Comparison of ENCODE assay signal across 9 mouse cellular contexts in the genomic region with DNA sequence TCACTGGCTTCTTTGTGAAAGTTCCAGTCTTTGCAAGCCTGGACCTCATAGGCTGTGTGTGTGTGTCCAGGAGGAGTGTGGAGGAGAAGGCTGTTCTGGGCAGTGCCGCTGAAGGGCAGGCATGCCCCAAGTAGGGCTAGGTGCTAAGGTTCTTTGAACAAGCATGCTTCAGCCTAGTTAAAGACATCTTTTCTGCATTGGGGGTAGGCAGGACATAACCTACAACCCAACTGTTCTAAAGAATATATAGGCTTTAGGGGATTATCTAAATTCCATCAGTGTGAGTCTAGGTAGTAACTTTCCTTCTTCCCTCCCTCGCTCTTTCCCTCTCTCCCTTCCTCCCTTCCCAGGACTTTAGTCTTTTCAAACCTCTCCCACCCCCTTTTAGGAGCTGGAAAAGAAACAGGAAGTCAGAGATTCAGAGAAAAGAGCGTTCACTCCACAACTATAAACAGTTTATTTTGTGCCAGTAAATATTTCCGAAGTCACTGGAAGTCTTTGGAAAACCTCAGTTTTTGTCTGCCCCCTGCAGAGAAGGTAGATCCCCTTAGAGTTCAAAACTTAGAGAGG. TPM values are rescaled to one million over a fixed set of nuclear protein-coding genes. Genes with fewer than 3 reads are reported as not detected.
DNase-seq lines count a peak whose midpoint lies in the region; ATAC-seq lines count a peak whose summit lies in the region.
"Had no signal": no experiment of that assay in that cellular context is flagged by ENCODE, and none has a peak within 500 bp of the region (broad histone marks: within the 10 kb centered on the region; RNA-seq: fewer than 3 reads in every experiment).

No protein-coding gene starts in this region.

- no peaks in the 10 kb centered on the region for H3K9me3 ChIP-seq in heart, embryonic 11.5 days (replicated peaks; ENCODE audit: control insufficient read depth, low read length)
- no peaks in the 10 kb centered on the region for H3K9me3 ChIP-seq in hindbrain, embryonic 13.5 days
- no peaks in the 10 kb centered on the region for H3K9me3 ChIP-seq in lung, embryonic 16.5 days (ENCODE audit: control insufficient read depth, low read length)
- H3K9me3 ChIP-seq: G1E had no signal

- no peaks in the 10 kb centered on the region for H3K27me3 ChIP-seq in heart, embryonic 11.5 days (ENCODE audit: control insufficient read depth, insufficient read depth, low read length)
- peaks cover 9% of the 10 kb centered on the region for H3K27me3 ChIP-seq in hindbrain, embryonic 13.5 days
- H3K27me3 ChIP-seq in lung, embryonic 16.5 days (ENCODE audit: control insufficient read depth, insufficient read depth, low read depth, low read length), result no peaks in the 10 kb centered on the region

- DNase-seq in heart, postnatal 25 days (ENCODE audit: low spot score), result no peak
- no peak for DNase-seq in c-Kit-positive CD71-positive TER-119-positive erythroid progenitor cells, embryonic 14.5 days (ENCODE audit: low spot score)
- DNase-seq in right cerebral cortex, postnatal 14 days, result no peak
- no peak for DNase-seq in thymus, postnatal 10 days (ENCODE audit: low spot score in 2 of 2)

- WGBS in heart, embryonic 11.5 days (ENCODE audit: insufficient replicate concordance), result 32% methylated on average over 4 of the region's 4 CpGs
- 40% methylated on average over 4 of the region's 4 CpGs for WGBS in hindbrain, embryonic 13.5 days
- 9% methylated on average over 4 of the region's 4 CpGs for WGBS in lung, embryonic 16.5 days

- 0 out of 2 replicates have a peak, but pooled peaks cover 2% of the 10 kb centered on the region for H3K4me1 ChIP-seq in heart, embryonic 11.5 days (ENCODE audit: control insufficient read depth, insufficient read depth, low read length)
- peaks cover 3% of the 10 kb centered on the region; the same call in 1 of the 2 replicates for H3K4me1 ChIP-seq in brown adipose tissue, adult 24 weeks (ENCODE audit: control insufficient read depth, insufficient read depth, insufficient read length, low read length)
- peaks cover 29% of the 10 kb centered on the region for H3K4me1 ChIP-seq in hindbrain, embryonic 13.5 days (replicated peaks)
- peaks cover 18% of the 10 kb centered on the region for H3K4me1 ChIP-seq in lung, embryonic 16.5 days (replicated peaks; ENCODE audit: control insufficient read depth, insufficient read depth, low read length)

- H3K27ac ChIP-seq in heart, embryonic 11.5 days (ENCODE audit: low read depth, low read length), result no peak overlapping the region
- no peak overlapping the region for H3K27ac ChIP-seq in brown adipose tissue, adult 24 weeks (replicated peaks; ENCODE audit: low read depth, low read length)
- H3K27ac ChIP-seq in hindbrain, embryonic 13.5 days, result no peak overlapping the region
- peak overlapping the region; percentile 75 for H3K27ac ChIP-seq in lung, embryonic 16.5 days (ENCODE audit: low read length)

- peak overlapping the region; percentile 74 for H3K9ac ChIP-seq in heart, embryonic 11.5 days (ENCODE audit: low read depth, low read length)
- peak overlapping the region; percentile 85 for H3K9ac ChIP-seq in hindbrain, embryonic 13.5 days
- H3K9ac ChIP-seq in lung, embryonic 16.5 days (ENCODE audit: low read length), result peak overlapping the region; percentile 88

- intact Hi-C loops in heart, postnatal 25 days (cut with DNase I), result no loop called here

- H3K36me3 ChIP-seq in heart, embryonic 11.5 days (ENCODE audit: control insufficient read depth, insufficient read depth, low read length), result no peaks in the 10 kb centered on the region
- no peaks in the 10 kb centered on the region for H3K36me3 ChIP-seq in hindbrain, embryonic 13.5 days
- no peaks in the 10 kb centered on the region for H3K36me3 ChIP-seq in lung, embryonic 16.5 days (ENCODE audit: control insufficient read depth, insufficient read depth, low read length)
- H3K36me3 ChIP-seq: G1E had no signal

- peak overlapping the region; percentile 98 for H3K4me2 ChIP-seq in heart, embryonic 11.5 days
- peak overlapping the region; percentile 93 for H3K4me2 ChIP-seq in hindbrain, embryonic 13.5 days
- peak overlapping the region; percentile 89 for H3K4me2 ChIP-seq in lung, embryonic 16.5 days (ENCODE audit: low read depth, low read length)

- no peak for ATAC-seq in heart, embryonic 11.5 days (replicated peaks; ENCODE audit: insufficient number of reproducible peaks, low FRiP score, low TSS enrichment)
- ATAC-seq in hindbrain, embryonic 13.5 days (ENCODE audit: low FRiP score), result peak; percentile 38; the same call in 1 of the 2 replicates
- peak; percentile 49; the same call in 1 of the 2 replicates for ATAC-seq in lung, embryonic 16.5 days (ENCODE audit: low read depth)

- peak overlapping the region; percentile 72 for H3K4me3 ChIP-seq in heart, embryonic 11.5 days (ENCODE audit: low read depth, low read length)
- H3K4me3 ChIP-seq in brown adipose tissue, adult 24 weeks (ENCODE audit: insufficient read depth, low read depth, low read length), result peak overlapping the region; percentile 59
- H3K4me3 ChIP-seq in hindbrain, embryonic 13.5 days, result peak overlapping the region; percentile 72
- H3K4me3 ChIP-seq in lung, embryonic 16.5 days (ENCODE audit: low read length), result peak overlapping the region; percentile 89

RNA-seq across cellular contexts. Expression of a gene that starts 0.9 kb away (rescaled TPM):
- 3.2 and 4.2 TPM in 2 replicates for polyA plus RNA-seq in heart, embryonic 11.5 days (2014; fragmentation: Nextera tagmentation; extraction: Ambion mirVana)
- 1 to 10 TPM; 2.1 TPM for total RNA-seq in heart, postnatal 25 days (2021)
- polyA plus RNA-seq in brown adipose tissue, adult 24 weeks (2012; ENCODE audit: insufficient read depth, insufficient read length, missing spikeins), result 0.42 and 0.67 TPM in 2 replicates
- polyA plus RNA-seq in hindbrain, embryonic 13.5 days (2015; fragmentation: Nextera tagmentation; extraction: Ambion mirVana), result 1.9 and 2.1 TPM in 2 replicates
- polyA plus RNA-seq in lung, embryonic 16.5 days (2015; fragmentation: Nextera tagmentation; extraction: Ambion mirVana), result 10.2 and 10.5 TPM in 2 replicates

RNA-seq across cellular contexts. Expression of a gene that starts 46.6 kb away (rescaled TPM):
- polyA plus RNA-seq in heart, embryonic 11.5 days (2014; fragmentation: Nextera tagmentation; extraction: Ambion mirVana), result 7.9 and 8.9 TPM in 2 replicates
- 1 to 10 TPM; 7.9 to 8.1 TPM for total RNA-seq in heart, postnatal 25 days (2021)
- polyA plus RNA-seq in brown adipose tissue, adult 24 weeks (2012; ENCODE audit: insufficient read depth, insufficient read length, missing spikeins), result 3.4 and 4.7 TPM in 2 replicates
- polyA plus RNA-seq in hindbrain, embryonic 13.5 days (2015; fragmentation: Nextera tagmentation; extraction: Ambion mirVana), result 6.1 and 8.5 TPM in 2 replicates
- polyA plus RNA-seq in lung, embryonic 16.5 days (2015; fragmentation: Nextera tagmentation; extraction: Ambion mirVana), result 7.8 and 8.6 TPM in 2 replicates
